36 mouse cellular contexts compared by ENCODE assay signal in the genomic region with DNA sequence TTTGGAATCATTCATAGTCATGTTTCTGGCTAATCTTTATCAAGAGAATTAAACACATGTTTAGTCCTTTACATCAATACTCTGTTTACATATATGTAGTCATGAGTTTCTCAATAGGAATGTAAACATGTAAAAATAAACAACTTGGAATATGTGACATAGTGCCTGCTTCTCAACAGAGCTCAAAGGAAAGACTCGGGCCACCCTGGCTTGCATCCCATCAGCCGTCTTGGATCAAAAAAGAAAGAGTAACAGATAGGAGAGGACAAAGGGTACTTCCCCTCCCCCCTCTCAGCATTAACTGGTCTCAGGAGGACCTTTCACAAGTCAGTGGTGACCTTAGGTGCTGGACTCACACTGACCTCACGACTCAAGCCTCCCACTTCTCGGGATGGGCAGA.
"Had no signal": no experiment of that assay in that cellular context is flagged by ENCODE, and none has a peak within 500 bp of the region (broad histone marks: within the 10 kb centered on the region; RNA-seq: fewer than 3 reads in every experiment).

No protein-coding gene starts in this region.

- H3K9ac ChIP-seq: heart, embryonic 12.5 days; heart, embryonic 13.5 days; heart, embryonic 15.5 days; hindbrain, embryonic 12.5 days; hindbrain, embryonic 13.5 days; hindbrain, embryonic 14.5 days; hindbrain, embryonic 15.5 days; intestine, embryonic 15.5 days; kidney, embryonic 15.5 days had no signal

- DNase-seq: heart, adult 18-20 months; heart, adult 2 months; heart, postnatal 10 days; heart, postnatal 14 days; heart, postnatal 36 days; heart, postnatal 4 days; kidney, adult 11 months; kidney, adult 18-20 months; kidney, adult 2 months; kidney, adult 8-10 months; kidney, adult 9 months; kidney, postnatal 10 days; kidney, postnatal 14 days; kidney, postnatal 25 days; kidney, postnatal 36 days; kidney, postnatal 4 days; layer of hippocampus, adult 9-11 months had no signal

- ATAC-seq: hindbrain, embryonic 16.5 days; hindbrain, postnatal 0 days; inflammation-experienced regulatory T-cells, adult 6 months; intestine, embryonic 15.5 days; intestine, embryonic 16.5 days; intestine, postnatal 0 days had no signal

- H3K36me3 ChIP-seq: heart, embryonic 10.5 days; heart, embryonic 12.5 days; heart, embryonic 13.5 days; heart, embryonic 15.5 days; hindbrain, embryonic 10.5 days; hindbrain, embryonic 12.5 days; hindbrain, embryonic 13.5 days; hindbrain, embryonic 15.5 days; intestine, embryonic 15.5 days; kidney, embryonic 15.5 days had no signal

- H3K4me2 ChIP-seq: heart, embryonic 11.5 days; heart, embryonic 12.5 days; heart, embryonic 13.5 days; heart, embryonic 15.5 days; hindbrain, embryonic 12.5 days; hindbrain, embryonic 13.5 days; hindbrain, embryonic 14.5 days; hindbrain, embryonic 15.5 days; intestine, embryonic 15.5 days; kidney, embryonic 15.5 days had no signal

- H3K9me3 ChIP-seq: heart, embryonic 10.5 days; heart, embryonic 12.5 days; heart, embryonic 13.5 days; heart, embryonic 15.5 days; hindbrain, embryonic 10.5 days; hindbrain, embryonic 12.5 days; hindbrain, embryonic 13.5 days; hindbrain, embryonic 15.5 days; intestine, embryonic 15.5 days; kidney, embryonic 15.5 days had no signal

- H3K4me1 ChIP-seq: hindbrain, embryonic 12.5 days had no signal

- H3K27me3 ChIP-seq: heart, embryonic 15.5 days; hindbrain, embryonic 12.5 days; hindbrain, embryonic 13.5 days; hindbrain, embryonic 15.5 days; intestine, embryonic 15.5 days; kidney, embryonic 15.5 days had no signal

- H3K4me3 ChIP-seq: heart, adult 2 months; heart, embryonic 10.5 days; heart, embryonic 12.5 days; heart, embryonic 13.5 days; heart, embryonic 15.5 days; hindbrain, embryonic 10.5 days; hindbrain, embryonic 12.5 days; hindbrain, embryonic 13.5 days; hindbrain, embryonic 15.5 days; intestine, embryonic 15.5 days; kidney, embryonic 15.5 days; layer of hippocampus, adult 2 months had no signal

- H3K27ac ChIP-seq: heart, adult 2 months; heart, embryonic 10.5 days; heart, embryonic 13.5 days; heart, embryonic 15.5 days; hindbrain, embryonic 10.5 days; hindbrain, embryonic 12.5 days; hindbrain, embryonic 13.5 days; hindbrain, embryonic 14.5 days; hindbrain, embryonic 15.5 days; hindbrain, postnatal 0 days; intestine, embryonic 15.5 days; kidney, embryonic 15.5 days; kidney, postnatal 0 days; layer of hippocampus, adult 2 months had no signal
